Mouse (Mus musculus) v-Abl transformed pro-B cells (cell line): Measurements from ENCODE around the gene Heatr1.

Experiments used
- in situ Hi-C, 2 experiments: fragments of 400-800 bp; cut with MboI; formaldehyde crosslinking; loops; one replicate each; pipeline ENCODE4 v1.15.1; 2025; ENCODE audit not compliant: unreplicated experiment in 2 of 2

Heatr1 gene

GRCm38 (mm10) chr13:12394609-12395505, at the start of gene Heatr1:
Heatr1 (plus strand) TSS chr13:12395027.
- in situ Hi-C loops: loop anchor here (5.0 kb wide), 1 partner anchor 138 kb away; the partner anchor contains the start of gene Mtr (in 2 of the 2)

- in situ Hi-C loops: no loop called here
Observed at GRCm38 (mm10) chr13:12346837-12347236, 48.0 kb upstream of the Heatr1 start.

GRCm38 (mm10) chr13:12349197-12349824, 45.5 kb upstream of the Heatr1 start:
- in situ Hi-C loops: no loop called here

- in situ Hi-C loops: no loop called here
Observed at GRCm38 (mm10) chr13:12356184-12356583, 38.6 kb upstream of the Heatr1 start.

- in situ Hi-C loops: no loop called here
Observed at GRCm38 (mm10) chr13:12357554-12357953, 37.3 kb upstream of the Heatr1 start.

GRCm38 (mm10) chr13:12361486-12361885, 33.3 kb upstream of the Heatr1 start:
- in situ Hi-C loops: no loop called here

GRCm38 (mm10) chr13:12369041-12369621, 25.7 kb upstream of the Heatr1 start:
- in situ Hi-C loops: no loop called here

GRCm38 (mm10) chr13:12369930-12370329, 24.9 kb upstream of the Heatr1 start:
- in situ Hi-C loops: no loop called here

- in situ Hi-C loops: no loop called here
Observed at GRCm38 (mm10) chr13:12372755-12373154, 22.1 kb upstream of the Heatr1 start.

GRCm38 (mm10) chr13:12376778-12377177, 18.0 kb upstream of the Heatr1 start:
- in situ Hi-C loops: no loop called here

GRCm38 (mm10) chr13:12384796-12385195, 10.0 kb upstream of the Heatr1 start:
- in situ Hi-C loops: loop anchor here (5.0 to 10.0 kb wide), 3 partner anchors 172 to 620 kb away; no protein-coding TSS in a partner anchor

GRCm38 (mm10) chr13:12386286-12386685, 8.5 kb upstream of the Heatr1 start:
- in situ Hi-C loops: loop anchor here (5.0 to 10.0 kb wide), 3 partner anchors 174 to 621 kb away; no protein-coding TSS in a partner anchor

- in situ Hi-C loops: loop anchor here in 1 of 2 experiments (5.0 kb wide), 1 partner anchor 138 kb away; the partner anchor contains the start of gene Mtr
Observed at GRCm38 (mm10) chr13:12395571-12395970, 744 bp downstream of the Heatr1 start.

- in situ Hi-C loops: no loop called here
Observed at GRCm38 (mm10) chr13:12408343-12409066, 13.7 kb downstream of the Heatr1 start.

GRCm38 (mm10) chr13:12412016-12412415, 17.2 kb downstream of the Heatr1 start:
- in situ Hi-C loops: no loop called here

GRCm38 (mm10) chr13:12420596-12420995, 25.8 kb downstream of the Heatr1 start:
- in situ Hi-C loops: no loop called here

- in situ Hi-C loops: loop anchor here in 1 of 2 experiments (25.0 kb wide), 1 partner anchor 1634 kb away; the partner anchor contains the start of genes Arid4b and Ggps1
Observed at GRCm38 (mm10) chr13:12428556-12428955, 33.7 kb downstream of the Heatr1 start.

- in situ Hi-C loops: loop anchor here in 1 of 2 experiments (25.0 kb wide), 1 partner anchor 1628 kb away; the partner anchor contains the start of genes Arid4b and Ggps1
Observed at GRCm38 (mm10) chr13:12433843-12434242, 39.0 kb downstream of the Heatr1 start.

- in situ Hi-C loops: loop anchor here in 1 of 2 experiments (25.0 kb wide), 1 partner anchor 1623 kb away; the partner anchor contains the start of genes Arid4b and Ggps1
Observed at GRCm38 (mm10) chr13:12439586-12439985, 44.8 kb downstream of the Heatr1 start.

- in situ Hi-C loops: loop anchor here in 1 of 2 experiments (25.0 kb wide), 1 partner anchor 1621 kb away; the partner anchor contains the start of genes Arid4b and Ggps1
Observed at GRCm38 (mm10) chr13:12440813-12441212, 46.0 kb downstream of the Heatr1 start.
